Mouse (Mus musculus): Measurements from ENCODE around the gene Usp38. TPM values are rescaled to one million over a fixed set of nuclear protein-coding genes. Genes with fewer than 3 reads are reported as not detected.

Gene Usp38
- polyA plus RNA-seq, 1 experiment from 2014 or later: 24.8 TPM

GRCm38 (mm10) chr8:80957776-80958175 is 57.0 kb downstream of the Usp38 start:
- no peaks in the 10 kb centered on the region for H3K4me1 ChIP-seq
- 80% methylated on average over 5 of the region's 5 CpGs for WGBS
- H3K27ac ChIP-seq (replicated peaks): no peak overlapping the region
- H3K27me3 ChIP-seq (ENCODE audit: low read depth, poor library complexity, severe bottlenecking): no peaks in the 10 kb centered on the region
- peaks cover 14% of the 10 kb centered on the region; the same call in 1 of the 2 replicates for H3K9me3 ChIP-seq (replicated peaks)
- DNase-seq (ENCODE audit: low spot score): no peak
- no peaks in the 10 kb centered on the region for H3K36me3 ChIP-seq
- H3K4me3 ChIP-seq: no peak overlapping the region

- WGBS: 85% methylated on average over 3 of the region's 3 CpGs
- Histone ChIP-seq H3K9me3 (replicated peaks) (peaks cover 14% of the 10 kb centered on the region; the same call in 1 of the 2 replicates), H3K27ac (replicated peaks) (no peak overlapping the region), H3K27me3 (ENCODE audit: low read depth, poor library complexity, severe bottlenecking) (no peaks in the 10 kb centered on the region), H3K36me3 (no peaks in the 10 kb centered on the region), H3K4me1 (peaks cover 11% of the 10 kb centered on the region; the same call in 1 of the 2 replicates), H3K4me3 (no peak overlapping the region)
- DNase-seq (ENCODE audit: low spot score): no peak
These were observed 61.8 kb downstream of the Usp38 start for GRCm38 (mm10) chr8:80952973-80953372.

- Histone ChIP-seq H3K27ac (replicated peaks) (no peak overlapping the region), H3K4me1 (peaks cover 11% of the 10 kb centered on the region; the same call in 1 of the 2 replicates), H3K36me3 (no peaks in the 10 kb centered on the region), H3K27me3 (ENCODE audit: low read depth, poor library complexity, severe bottlenecking) (no peaks in the 10 kb centered on the region), H3K9me3 (replicated peaks) (peaks cover 14% of the 10 kb centered on the region; the same call in 1 of the 2 replicates), H3K4me3 (no peak overlapping the region)
- DNase-seq (ENCODE audit: low spot score): no peak
- WGBS: 70% methylated on average over 6 of the region's 6 CpGs
These were observed 62.4 kb downstream of the Usp38 start for GRCm38 (mm10) chr8:80952235-80952915.

- WGBS: 79% methylated on average over 7 of the region's 7 CpGs
- H3K4me1 ChIP-seq: peaks cover 11% of the 10 kb centered on the region; the same call in 1 of the 2 replicates
- DNase-seq (ENCODE audit: low spot score): no peak
- H3K27ac ChIP-seq (replicated peaks): no peak overlapping the region
- no peak overlapping the region for H3K4me3 ChIP-seq
- H3K36me3 ChIP-seq: no peaks in the 10 kb centered on the region
- H3K27me3 ChIP-seq (ENCODE audit: low read depth, poor library complexity, severe bottlenecking): no peaks in the 10 kb centered on the region
- no peaks in the 10 kb centered on the region for H3K9me3 ChIP-seq (replicated peaks)
These were observed 66.1 kb downstream of the Usp38 start for GRCm38 (mm10) chr8:80948405-80949183.

- no peaks in the 10 kb centered on the region for H3K27me3 ChIP-seq (ENCODE audit: low read depth, poor library complexity, severe bottlenecking)
- no peaks in the 10 kb centered on the region for H3K36me3 ChIP-seq
- H3K4me3 ChIP-seq: no peak overlapping the region
- no peaks in the 10 kb centered on the region for H3K9me3 ChIP-seq (replicated peaks)
- no peak for DNase-seq (ENCODE audit: low spot score)
- H3K4me1 ChIP-seq: peaks cover 2% of the 10 kb centered on the region; the same call in 1 of the 2 replicates
- H3K27ac ChIP-seq (replicated peaks): no peak overlapping the region
- 92% methylated on average over 3 of the region's 3 CpGs for WGBS
These were observed 71.0 kb downstream of the Usp38 start for GRCm38 (mm10) chr8:80943742-80944141.

GRCm38 (mm10) chr8:80941621-80942020 is 73.1 kb downstream of the Usp38 start:
- Histone ChIP-seq H3K4me1 (peaks cover 5% of the 10 kb centered on the region), H3K36me3 (no peaks in the 10 kb centered on the region), H3K4me3 (no peak overlapping the region), H3K9me3 (replicated peaks) (no peaks in the 10 kb centered on the region), H3K27ac (replicated peaks) (no peak overlapping the region), H3K27me3 (ENCODE audit: low read depth, poor library complexity, severe bottlenecking) (no peaks in the 10 kb centered on the region)
- WGBS: 90% methylated on average over 3 of the region's 3 CpGs
- no peak for DNase-seq (ENCODE audit: low spot score)

- no peak overlapping the region for H3K27ac ChIP-seq (replicated peaks)
- peaks cover 5% of the 10 kb centered on the region for H3K4me1 ChIP-seq
- no peaks in the 10 kb centered on the region for H3K9me3 ChIP-seq (replicated peaks)
- H3K27me3 ChIP-seq (ENCODE audit: low read depth, poor library complexity, severe bottlenecking): no peaks in the 10 kb centered on the region
- 76% methylated on average over 15 of the region's 15 CpGs for WGBS
- no peak overlapping the region for H3K4me3 ChIP-seq
- DNase-seq (ENCODE audit: low spot score): no peak
- no peaks in the 10 kb centered on the region for H3K36me3 ChIP-seq
These were observed 76.7 kb downstream of the Usp38 start for GRCm38 (mm10) chr8:80937814-80938650.

Other genes starting within 250 kb of the Usp38 start
- gene Gab1, start 134.4 kb downstream of the Usp38 start, polyA plus RNA-seq (2016; fragmentation: Nextera tagmentation; extraction: Ambion mirVana): 12.9 and 13.0 TPM in 2 replicates

Measured in midbrain, embryonic 10.5 days (tissue).